Mouse (Mus musculus) forebrain, embryonic 16.5 days (tissue): ENCODE measurements around the gene Rgs1. TPM values are rescaled to one million over a fixed set of nuclear protein-coding genes. Genes with fewer than 3 reads are reported as not detected.
A peak's percentile ranks its signal among the peaks of the same experiment; 100 is the strongest.

Experiments used
- ATAC-seq: fragments of 200-750 bp; cut with Nextera tagmentation; 2 replicates; pipeline ENCODE4 v1.8.0; 2017; ENCODE audit warnings: mild to moderate bottlenecking, moderate library complexity
- H3K27ac ChIP-seq: fragments of 300-500 bp; sonication (generic); 2 replicates; pipeline ENCODE4 v1.5.1; 2014; ENCODE audit warnings: low read length, control low read depth
- H3K27me3 ChIP-seq: fragments of 300-500 bp; sonication (generic); replicated peaks from 2 replicates; pipeline ENCODE4 v1.6.1; 2014; ENCODE audit warnings: low read length; ENCODE audit not compliant: control insufficient read depth, insufficient read depth
- H3K36me3 ChIP-seq: fragments of 300-500 bp; sonication (generic); 2 replicates; pipeline ENCODE4 v1.6.1; 2014; ENCODE audit not compliant: control insufficient read depth, insufficient read depth
- H3K4me1 ChIP-seq: fragments of 300-500 bp; sonication (generic); replicated peaks from 2 replicates; pipeline ENCODE4 v1.6.1; 2014; ENCODE audit warnings: low read length; ENCODE audit not compliant: control insufficient read depth, insufficient read depth
- H3K4me2 ChIP-seq: fragments of 300-500 bp; sonication (generic); 2 replicates; pipeline ENCODE4 v1.6.1; 2014; ENCODE audit warnings: mild to moderate bottlenecking, low read length, control low read depth
- H3K4me3 ChIP-seq: fragments of 300-500 bp; sonication (generic); replicated peaks from 2 replicates; pipeline ENCODE4 v1.5.1; 2014; ENCODE audit warnings: mild to moderate bottlenecking, low read length, control low read depth
- H3K9ac ChIP-seq: fragments of 300-500 bp; sonication (generic); replicated peaks from 2 replicates; pipeline ENCODE4 v1.6.1; 2014; ENCODE audit warnings: low read depth, low read length, control low read depth
- H3K9me3 ChIP-seq: fragments of 300-500 bp; sonication (generic); 2 replicates; pipeline ENCODE4 v1.6.1; 2016; ENCODE audit warnings: low read length; ENCODE audit not compliant: control insufficient read depth
- WGBS: fragments of 180-500 bp; shearing (Covaris S2); extraction: QIAGEN DNeasy Blood & Tissue Kit; methylation state at CpG from one replicate; pipeline ENCODE4 v1.1.7; 2014; 5-methylcytosine and 5-hydroxymethylcytosine counted together
- polyA plus RNA-seq: library from polyadenylated mRNA; unstranded; fragments of >200 nt; fragmentation: Nextera tagmentation; extraction: Ambion mirVana; gene quantifications from 2 replicates; pipeline ENCODE4 v1.2.1, GENCODE M21; 2015

Rgs1 gene
- polyA plus RNA-seq, 1 experiment from 2014 or later, result not detected

DNA sequence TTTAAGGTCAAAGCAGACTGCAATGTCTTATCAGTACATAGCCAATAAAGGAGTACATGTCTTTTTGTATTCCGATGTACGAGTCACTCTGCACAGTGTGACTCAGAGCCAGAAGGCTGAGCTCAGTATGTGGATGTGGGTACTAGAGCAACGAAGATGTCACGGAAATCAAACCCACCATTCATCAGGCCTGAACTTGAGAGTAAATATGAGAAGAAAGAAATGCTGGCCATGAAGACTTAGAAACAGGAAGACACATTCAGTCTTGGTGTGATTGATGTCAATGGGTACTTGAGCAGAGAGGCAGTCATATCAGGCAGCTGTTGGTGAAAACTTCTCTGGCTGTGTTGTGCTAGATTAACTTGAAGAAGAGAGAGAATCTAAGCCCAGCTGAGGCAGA, 46.1 kb downstream of the Rgs1 start:
- no peaks in the 10 kb centered on the region for H3K27me3 ChIP-seq
- H3K27ac ChIP-seq, result no peak overlapping the region
- no peak overlapping the region for H3K4me2 ChIP-seq
- H3K4me1 ChIP-seq, result no peaks in the 10 kb centered on the region
- no peak overlapping the region for H3K9ac ChIP-seq
- ATAC-seq, result no peak
- no peaks in the 10 kb centered on the region for H3K9me3 ChIP-seq
- H3K4me3 ChIP-seq, result no peak overlapping the region
- no peaks in the 10 kb centered on the region for H3K36me3 ChIP-seq
- 92% methylated on average over 4 of the region's 4 CpGs for WGBS

DNA sequence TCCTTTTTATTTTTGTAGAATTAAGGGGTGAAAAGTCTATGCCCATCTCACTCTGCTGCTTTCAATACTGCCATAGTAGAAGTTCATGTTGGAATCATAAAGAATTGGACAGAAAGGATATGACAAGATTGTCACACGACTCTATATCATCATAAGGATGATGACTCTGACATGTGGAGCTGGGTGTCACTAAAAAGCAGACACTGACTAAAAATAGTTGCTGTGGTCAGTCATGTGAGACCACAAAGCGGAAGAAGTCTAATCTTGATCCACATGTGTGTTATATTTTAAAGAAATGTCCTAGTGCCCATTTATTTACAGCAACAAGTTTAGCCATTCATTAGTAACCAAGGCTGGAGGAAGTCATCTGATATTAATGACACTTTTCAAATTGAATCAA, 48.5 kb downstream of the Rgs1 start:
- 80% methylated on average over 2 of the region's 2 CpGs for WGBS
- Histone ChIP-seq H3K9ac (no peak overlapping the region), H3K4me3 (no peak overlapping the region), H3K4me1 (no peaks in the 10 kb centered on the region), H3K4me2 (no peak overlapping the region), H3K27ac (no peak overlapping the region), H3K36me3 (no peaks in the 10 kb centered on the region), H3K27me3 (no peaks in the 10 kb centered on the region), H3K9me3 (no peaks in the 10 kb centered on the region)
- ATAC-seq, result no peak

- Histone ChIP-seq H3K9ac (no peak overlapping the region), H3K9me3 (no peaks in the 10 kb centered on the region), H3K4me2 (no peak overlapping the region), H3K27ac (no peak overlapping the region), H3K4me1 (no peaks in the 10 kb centered on the region), H3K36me3 (no peaks in the 10 kb centered on the region), H3K4me3 (no peak overlapping the region), H3K27me3 (no peaks in the 10 kb centered on the region)
- 67% methylated on average over 1 of the region's 1 CpGs for WGBS
- no peak for ATAC-seq
Measured at GRCm38 (mm10) chr1:144199538-144199937, 49.5 kb downstream of the Rgs1 start.

DNA sequence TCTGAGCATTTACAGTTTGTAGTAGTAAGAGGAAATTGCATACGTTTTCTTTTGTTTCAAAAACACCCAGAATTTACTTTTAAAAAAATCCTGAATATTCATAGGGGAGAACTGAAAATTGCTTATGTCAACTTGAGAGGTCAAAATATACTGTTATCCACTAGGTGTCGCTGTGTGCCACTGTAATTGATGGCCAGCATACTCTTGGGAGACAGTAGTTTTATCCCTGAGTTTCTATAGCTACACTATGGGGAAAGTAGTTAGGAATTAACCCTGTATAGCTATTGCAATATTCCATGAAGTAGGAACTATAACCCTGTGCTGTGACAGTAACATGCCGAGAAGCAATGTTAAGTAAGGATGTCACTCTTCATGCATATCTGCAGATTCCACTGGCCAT, 51.4 kb downstream of the Rgs1 start:
- ATAC-seq, result peak; percentile 43; the same call in 1 of the 2 replicates
- Histone ChIP-seq H3K36me3 (no peaks in the 10 kb centered on the region), H3K27me3 (no peaks in the 10 kb centered on the region), H3K4me1 (no peaks in the 10 kb centered on the region), H3K9ac (no peak overlapping the region), H3K27ac (no peak overlapping the region), H3K9me3 (no peaks in the 10 kb centered on the region), H3K4me3 (no peak overlapping the region), H3K4me2 (no peak overlapping the region)
- WGBS, result 28% methylated on average over 3 of the region's 3 CpGs

Other genes starting within 250 kb of the Rgs1 start
- 67.9 and 85.7 TPM in 2 replicates for gene Rgs2, start 245.1 kb downstream of the Rgs1 start, polyA plus RNA-seq
- 0.86 and 0.91 TPM in 2 replicates for gene Rgs13, start 71.9 kb downstream of the Rgs1 start, polyA plus RNA-seq